Mouse (Mus musculus) cerebellum, adult 11 months (tissue): Measurements from ENCODE around the gene Dusp27.
"Not testable (repeated sequence)": the region's sequence is repeated elsewhere in the genome, so short reads cannot be mapped to it uniquely, and the experiment has no call there.

Experiments
- DNase-seq: peaks from one replicate; pipeline ENCODE4 v3.0.0; 2022

The Dusp27 gene

DNA sequence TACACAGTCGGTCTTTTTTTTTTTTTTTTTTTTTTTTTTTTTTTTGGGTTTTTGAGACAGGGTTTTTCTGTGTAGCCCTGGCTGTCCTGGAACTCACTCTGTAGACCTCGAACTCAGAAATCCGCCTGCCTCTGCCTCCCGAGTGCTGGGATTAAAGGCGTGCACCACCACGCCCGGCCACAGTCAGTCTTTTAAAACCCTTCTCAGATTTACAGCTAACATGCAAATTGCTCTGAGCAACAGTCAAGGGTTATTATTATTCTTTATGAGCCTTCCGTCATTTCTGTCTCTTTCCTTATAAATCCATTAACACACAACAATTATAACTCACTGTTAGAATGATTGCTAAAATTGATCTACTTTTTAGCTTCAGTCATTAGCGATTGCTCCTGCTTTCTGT lies 14.1 kb upstream of the Dusp27 start:
- DNase-seq, result not testable (repeated sequence)

GRCm38 (mm10) chr1:166139620-166140184 lies 12.0 kb upstream of the Dusp27 start:
- no peak for DNase-seq

GRCm38 (mm10) chr1:166139113-166139512 lies 11.4 kb upstream of the Dusp27 start:
- DNase-seq, result no peak

DNA sequence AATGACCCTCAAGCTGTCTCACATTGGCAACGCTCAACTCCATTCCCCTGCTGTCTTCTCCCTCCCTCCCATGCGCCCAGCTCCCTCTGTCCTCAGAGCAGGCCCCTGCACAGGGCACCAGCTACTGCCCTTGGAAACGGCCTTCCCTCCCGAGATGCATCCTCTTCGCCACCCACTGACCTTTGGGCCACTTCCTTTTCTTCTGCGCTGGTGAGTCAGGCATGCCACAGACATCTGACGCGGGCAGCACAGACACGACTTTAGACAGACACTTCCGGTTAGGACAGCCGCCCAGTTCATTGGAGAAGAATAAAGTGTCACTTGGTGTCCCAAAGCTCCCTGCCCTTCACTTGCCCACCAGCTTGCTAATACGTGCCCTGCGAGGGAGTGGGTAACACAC lies 10.4 kb upstream of the Dusp27 start:
- no peak for DNase-seq

GRCm38 (mm10) chr1:166137244-166137938 lies 9.7 kb upstream of the Dusp27 start:
- no peak for DNase-seq

GRCm38 (mm10) chr1:166135091-166135740 lies 7.5 kb upstream of the Dusp27 start:
- DNase-seq, result no peak

DNA sequence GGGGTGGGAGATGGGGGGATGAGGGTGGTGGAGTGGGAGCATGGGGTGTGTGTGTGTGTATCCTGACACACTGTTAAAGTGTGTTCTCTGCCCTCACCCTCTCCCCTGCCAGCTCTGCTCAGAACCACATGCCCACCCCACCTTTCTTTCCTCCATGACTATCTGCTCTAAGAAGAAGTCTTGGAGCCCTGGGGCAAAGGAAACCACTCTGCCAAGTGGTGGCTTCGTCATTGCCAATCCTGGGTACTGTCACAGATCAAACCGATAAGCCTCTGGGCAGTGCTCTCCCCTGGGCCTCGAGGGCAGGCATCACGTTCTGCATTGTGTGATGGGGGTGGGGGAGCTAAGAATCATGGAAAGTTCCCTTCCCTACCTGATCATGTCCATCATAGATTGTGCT lies 4.6 kb upstream of the Dusp27 start:
- DNase-seq, result no peak

DNA sequence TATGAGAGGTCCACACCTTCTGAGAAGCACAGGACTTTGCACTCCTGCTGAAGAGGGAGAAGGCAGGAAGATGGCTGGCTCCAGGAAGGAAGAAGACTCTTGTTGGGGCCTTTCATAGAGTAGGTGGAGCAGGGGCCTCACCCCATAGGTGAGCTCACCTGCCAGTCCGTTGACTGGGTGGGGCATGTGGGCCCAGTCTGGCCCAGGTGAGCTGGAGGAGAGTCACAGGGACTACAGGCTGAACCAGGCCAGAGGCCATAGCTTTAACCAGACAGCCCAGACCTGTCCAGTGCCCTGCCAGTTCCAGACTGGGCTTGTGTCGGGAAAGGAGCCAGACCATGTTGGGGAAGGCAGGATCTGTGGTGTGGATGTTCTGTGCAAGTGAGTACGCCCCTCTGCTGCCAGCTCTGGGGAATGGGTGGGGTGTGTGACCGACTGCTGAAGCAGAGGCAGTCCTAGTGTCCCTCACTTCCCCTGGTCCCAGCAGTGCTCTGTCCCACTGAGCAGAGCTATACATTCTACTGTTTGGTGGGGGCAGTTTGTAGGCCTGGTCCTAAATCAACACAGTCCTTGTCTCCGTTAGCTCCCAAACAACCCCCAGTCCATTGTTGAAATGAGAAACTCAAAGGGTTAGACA lies 2.6 kb upstream of the Dusp27 start, which contains the start of gene Gpa33:
Gpa33 (plus strand) TSS at position 15 of the 637 bp plus-strand sequence.
- no peak for DNase-seq

GRCm38 (mm10) chr1:166128551-166128950 lies 829 bp upstream of the Dusp27 start:
- DNase-seq, result no peak

DNA sequence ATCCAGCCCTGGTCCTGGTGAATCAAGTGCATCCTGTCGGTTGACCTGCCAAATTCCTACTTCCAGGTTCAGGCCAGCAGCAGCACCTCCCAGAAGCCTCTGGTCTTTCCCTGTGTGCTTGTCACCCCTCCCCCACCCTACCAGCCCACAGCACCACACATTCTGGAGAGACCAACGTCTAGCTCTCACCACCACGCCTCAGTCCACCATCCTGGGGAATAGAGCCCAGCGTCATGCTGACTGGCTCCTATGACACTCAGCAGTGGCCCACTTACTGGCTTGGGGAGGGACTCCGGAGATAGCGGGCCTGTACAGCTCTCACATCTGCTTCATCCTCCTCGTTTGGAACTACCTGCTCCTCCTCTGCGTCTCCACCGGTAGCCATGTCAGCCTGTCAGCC lies 927 bp downstream of the Dusp27 start:
- no peak for DNase-seq

DNA sequence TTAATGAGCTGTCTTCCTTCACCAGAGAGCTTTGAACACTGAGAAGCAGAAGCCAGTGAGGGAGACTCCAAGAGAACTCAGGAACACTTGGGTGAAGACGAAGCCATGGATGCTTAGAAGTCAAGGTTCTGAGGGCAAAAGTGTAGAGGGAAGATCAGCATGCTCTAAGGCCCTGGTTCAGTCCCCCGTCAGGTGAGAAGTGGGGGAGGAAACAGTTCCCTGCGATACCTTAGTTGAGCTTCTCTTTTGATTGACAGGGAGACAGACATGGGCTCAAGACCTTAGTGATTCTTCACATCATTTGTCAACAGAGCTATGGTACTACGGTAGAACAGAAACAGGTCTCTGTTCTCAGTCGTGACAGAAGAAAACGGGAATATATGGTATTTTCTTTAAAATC lies 1.4 kb downstream of the Dusp27 start:
- DNase-seq, result no peak

DNA sequence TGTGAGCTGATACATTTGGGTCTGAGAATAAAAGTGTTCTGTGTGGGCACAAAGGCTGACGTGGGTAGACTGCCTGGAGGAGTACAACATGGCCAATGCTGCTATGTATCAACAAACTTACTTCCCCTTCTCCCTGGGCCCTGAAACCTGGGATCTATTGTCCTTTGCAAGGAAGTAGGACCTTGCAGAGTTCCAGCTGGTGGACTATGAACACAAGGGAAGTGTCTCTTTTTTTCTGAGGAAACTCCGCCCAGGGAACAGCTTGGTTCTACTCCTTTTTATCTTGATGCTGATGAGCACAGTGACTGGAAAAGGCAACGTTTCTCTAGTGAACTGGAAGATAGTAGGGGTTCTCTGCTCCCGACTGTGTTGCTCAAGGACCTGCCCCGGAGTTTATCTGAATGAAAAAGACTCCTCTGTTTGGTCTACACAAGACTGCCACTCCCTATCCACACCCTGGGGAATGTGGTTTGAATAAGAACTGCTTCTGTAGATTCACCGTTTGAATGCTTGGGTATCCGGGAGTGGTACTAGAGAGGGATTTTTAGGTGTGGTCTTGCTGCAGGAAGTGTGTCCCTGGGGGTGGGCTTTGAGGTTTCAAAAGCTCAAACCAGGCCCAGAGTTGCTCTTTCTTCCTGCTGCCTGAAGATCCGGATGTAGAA lies 2.7 kb downstream of the Dusp27 start:
- DNase-seq, result no peak

DNA sequence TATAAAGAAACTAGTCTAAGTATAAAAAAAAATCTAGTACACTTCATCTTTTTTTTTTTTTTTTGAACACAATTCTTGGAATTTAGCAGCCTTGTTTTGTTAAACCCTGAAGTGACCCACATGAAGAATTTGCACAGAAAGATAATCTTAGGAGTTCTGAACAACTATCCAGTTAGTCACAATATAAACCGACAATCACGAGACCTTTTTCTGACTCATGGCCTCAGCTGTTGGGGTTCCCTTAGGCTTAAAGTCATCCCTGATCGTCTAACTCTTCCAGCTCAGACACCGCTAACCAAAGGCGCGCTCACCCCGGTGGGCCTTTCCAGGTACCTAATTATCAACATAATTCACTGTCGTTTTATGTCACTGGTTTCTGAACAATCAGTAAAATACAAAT lies 4.0 kb downstream of the Dusp27 start:
- no peak for DNase-seq

GRCm38 (mm10) chr1:166123045-166123444 lies 4.7 kb downstream of the Dusp27 start:
- no peak for DNase-seq

DNA sequence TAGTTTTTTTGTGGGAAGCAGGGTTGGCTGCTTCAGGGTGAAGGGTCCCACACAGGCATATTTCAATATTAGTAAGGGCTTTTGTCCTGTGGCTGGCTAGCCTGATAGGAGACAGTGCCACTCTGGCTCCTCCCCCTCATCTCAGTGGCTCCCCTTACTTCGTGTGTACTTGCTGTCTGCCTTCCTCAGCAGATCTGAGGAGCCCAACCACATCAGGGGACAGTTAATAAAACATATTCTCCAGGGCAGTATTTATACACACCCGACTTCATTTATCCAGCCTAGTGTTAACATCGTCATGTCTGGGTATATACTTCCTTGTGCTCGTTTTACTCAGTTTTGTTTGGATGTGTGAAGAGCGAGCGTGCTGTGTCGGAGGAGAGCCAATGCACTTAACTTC lies 5.6 kb downstream of the Dusp27 start:
- no peak for DNase-seq

GRCm38 (mm10) chr1:166117866-166118639 lies 9.7 kb downstream of the Dusp27 start:
- no peak for DNase-seq

DNA sequence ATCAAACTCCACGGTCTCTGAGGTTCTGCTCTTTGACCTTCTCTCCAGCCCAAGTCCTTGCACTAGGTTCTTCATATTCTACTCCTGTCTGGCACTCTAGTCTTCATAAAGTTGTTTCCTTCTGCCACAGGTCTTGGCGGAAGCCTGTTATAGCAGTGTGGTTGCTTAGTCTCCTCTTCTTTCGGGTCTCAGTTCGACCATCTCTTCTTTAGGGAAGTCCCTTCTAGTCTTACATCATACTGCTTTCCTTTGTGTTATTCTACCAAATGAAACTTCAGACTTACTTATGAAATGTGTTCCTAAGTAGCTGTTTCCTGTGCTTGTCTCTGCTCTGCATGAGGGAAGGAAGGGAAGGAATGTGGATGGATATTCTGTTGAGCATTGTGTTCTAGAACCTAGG lies 12.0 kb downstream of the Dusp27 start:
- DNase-seq, result no peak

- no peak for DNase-seq
Measured at GRCm38 (mm10) chr1:166114986-166115385, 12.7 kb downstream of the Dusp27 start.

- DNase-seq, result no peak
Measured at GRCm38 (mm10) chr1:166105464-166105863, 22.3 kb downstream of the Dusp27 start.

- no peak for DNase-seq
Measured at GRCm38 (mm10) chr1:166104858-166105257, 22.9 kb downstream of the Dusp27 start.

DNA sequence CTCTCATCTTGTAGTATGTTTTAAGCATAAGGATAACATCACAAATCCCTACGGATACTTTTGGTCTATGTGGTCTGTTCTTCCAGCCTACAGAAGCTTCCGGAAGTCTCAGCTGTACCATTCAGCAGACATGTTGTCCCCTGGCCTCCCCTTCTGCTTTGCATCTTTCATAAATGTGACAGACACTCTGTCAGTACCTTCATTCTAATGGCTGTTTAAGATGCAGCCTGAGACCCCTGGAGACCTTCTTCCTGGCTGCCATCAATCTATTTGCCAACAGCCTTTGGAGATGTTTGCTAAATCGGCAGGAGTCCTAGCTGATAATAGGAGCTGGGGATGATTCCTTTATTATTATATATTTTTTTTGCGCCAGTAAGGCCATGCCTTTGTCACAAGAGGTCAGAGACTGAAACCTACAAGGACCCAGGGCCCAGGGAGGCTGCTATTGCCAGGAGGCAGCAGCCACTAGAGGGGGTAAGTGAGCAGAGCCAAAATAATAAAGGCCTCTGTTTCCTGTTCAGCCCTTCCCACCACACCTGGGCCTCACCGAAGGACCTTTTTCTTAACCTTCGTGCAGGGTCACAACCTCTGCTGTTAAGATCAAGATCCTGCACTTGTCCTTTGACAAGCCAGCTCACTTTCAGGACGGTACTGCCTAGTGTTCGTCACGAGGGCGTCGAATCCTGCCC lies 24.7 kb downstream of the Dusp27 start:
- no peak for DNase-seq

DNA sequence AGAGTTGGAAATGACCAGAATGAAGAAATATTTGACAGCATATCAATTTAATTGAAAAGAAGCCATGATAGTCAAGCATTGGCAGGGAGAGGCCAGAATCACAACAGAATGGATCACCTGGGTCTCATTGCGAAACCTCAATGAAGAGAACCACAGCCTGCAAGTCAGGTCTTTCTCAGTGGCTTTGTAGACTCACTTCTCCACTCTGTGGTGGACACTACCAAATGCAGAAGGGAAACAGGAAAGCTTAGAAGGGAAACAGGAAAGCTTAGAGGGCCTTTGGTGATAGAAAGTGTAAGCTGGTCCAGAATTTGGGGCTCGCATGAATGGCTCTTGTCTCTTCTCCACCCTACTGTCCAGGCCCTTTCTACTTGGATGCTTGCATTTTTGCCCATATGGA lies 29.6 kb downstream of the Dusp27 start:
- DNase-seq, result no peak
